Mouse (Mus musculus) urinary bladder, postnatal 14 days (tissue): ENCODE results near the gene Wnk2.
"Not testable (repeated sequence)": the region's sequence is repeated elsewhere in the genome, so short reads cannot be mapped to it uniquely, and the experiment has no call there.

Source experiments
- DNase-seq: peaks from one replicate; pipeline ENCODE4 v3.0.0; 2021; ENCODE audit warnings: low spot score

Gene Wnk2

DNA sequence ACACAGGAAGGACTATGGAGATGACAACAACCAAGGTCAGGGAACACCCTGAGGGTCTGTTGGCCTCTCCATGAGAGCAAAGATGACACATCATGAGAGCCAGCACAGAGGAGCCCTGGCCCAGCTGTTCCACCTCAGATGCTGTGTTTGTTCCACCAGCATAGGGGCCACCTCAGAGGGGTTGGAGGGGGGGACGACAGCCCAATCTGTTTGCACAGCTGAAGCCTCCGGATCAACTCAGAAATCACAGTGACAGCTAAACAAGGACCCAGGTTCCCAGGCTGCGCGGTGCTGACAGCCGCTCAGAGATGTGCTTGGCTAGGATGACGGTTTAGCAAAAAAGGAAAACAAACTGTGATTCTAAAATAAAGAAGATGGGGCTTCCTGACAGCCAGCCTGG is 53.1 kb downstream of the Wnk2 start:
- no peak for DNase-seq

DNA sequence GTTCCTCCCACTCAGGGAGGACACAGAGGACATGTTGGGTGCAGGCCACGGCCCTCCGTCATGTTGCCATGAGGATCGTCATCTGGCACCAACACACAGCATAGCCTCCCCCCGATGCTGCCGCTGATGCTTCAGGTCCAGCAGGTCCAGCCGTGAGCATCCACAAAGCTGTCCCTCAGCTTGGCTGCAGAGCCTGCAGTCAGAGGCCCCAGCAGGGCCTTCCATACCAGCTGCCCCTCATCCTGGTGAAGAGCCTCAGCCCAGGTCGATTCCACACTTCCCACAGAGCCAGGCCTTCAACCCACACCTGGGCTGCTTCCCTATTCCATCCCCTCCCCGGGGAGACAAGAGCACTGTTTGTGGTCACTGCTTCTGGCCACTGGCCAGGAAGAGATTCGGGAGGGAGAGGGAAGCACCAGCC is 54.3 kb downstream of the Wnk2 start:
- DNase-seq, result peak; percentile 20

DNA sequence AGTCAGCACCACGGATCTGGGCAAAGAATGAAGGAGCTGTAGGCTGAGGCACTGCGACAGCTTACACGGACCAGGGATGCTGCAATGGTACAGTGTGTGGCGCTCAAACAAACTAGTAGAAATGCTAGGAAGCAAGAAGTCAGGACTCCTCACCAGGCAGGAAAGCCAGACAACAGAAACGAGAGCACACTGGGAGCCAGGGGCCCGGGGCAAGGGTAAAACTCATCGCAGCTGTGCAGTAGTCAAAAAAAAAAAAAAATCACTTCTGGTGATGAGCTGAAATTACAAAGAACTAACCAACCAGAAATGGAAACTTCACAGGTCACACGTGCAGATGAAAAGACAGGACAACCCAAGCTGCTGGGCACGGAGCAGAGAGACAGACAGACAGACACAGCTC is 55.2 kb downstream of the Wnk2 start:
- no peak for DNase-seq

DNA sequence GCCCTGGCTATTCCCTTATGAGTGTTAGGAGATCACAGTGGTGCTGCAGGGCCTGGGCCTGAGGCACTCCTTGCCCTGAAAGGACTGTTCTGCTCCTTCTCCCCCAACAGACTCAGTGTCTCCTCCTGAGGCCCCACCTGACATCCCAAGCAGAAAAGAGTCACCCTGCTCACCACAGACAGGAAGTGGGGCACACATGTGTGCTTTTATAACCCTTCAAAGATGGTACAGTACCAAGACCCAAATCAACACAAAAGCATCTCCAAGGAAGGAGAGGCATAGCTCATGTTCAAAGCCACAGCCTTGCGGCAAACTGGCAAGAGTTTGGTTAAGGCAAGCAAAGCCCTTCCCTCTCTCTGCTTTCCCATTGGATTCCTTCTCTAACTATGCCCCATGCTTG is 57.6 kb downstream of the Wnk2 start:
- no peak for DNase-seq

DNA sequence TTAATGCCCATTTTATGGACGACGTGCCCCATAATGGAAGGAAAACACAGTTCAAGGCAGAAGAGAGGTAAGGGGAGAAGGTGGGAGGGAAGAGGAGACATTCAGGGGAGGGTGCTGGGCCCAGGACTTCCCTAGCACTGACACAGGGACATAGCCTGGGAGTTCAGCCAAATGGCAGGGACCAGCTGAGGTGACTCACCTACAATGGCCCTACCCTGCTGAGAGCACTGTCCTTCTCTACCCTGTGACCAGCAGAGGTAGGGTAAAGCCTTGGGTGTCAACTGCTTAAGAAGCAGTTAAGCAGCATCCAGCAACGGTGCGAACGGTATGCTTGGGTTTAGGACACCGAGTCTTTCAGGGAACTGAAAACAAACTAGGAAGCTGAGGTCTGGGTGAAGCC is 58.9 kb downstream of the Wnk2 start:
- DNase-seq, result no peak

DNA sequence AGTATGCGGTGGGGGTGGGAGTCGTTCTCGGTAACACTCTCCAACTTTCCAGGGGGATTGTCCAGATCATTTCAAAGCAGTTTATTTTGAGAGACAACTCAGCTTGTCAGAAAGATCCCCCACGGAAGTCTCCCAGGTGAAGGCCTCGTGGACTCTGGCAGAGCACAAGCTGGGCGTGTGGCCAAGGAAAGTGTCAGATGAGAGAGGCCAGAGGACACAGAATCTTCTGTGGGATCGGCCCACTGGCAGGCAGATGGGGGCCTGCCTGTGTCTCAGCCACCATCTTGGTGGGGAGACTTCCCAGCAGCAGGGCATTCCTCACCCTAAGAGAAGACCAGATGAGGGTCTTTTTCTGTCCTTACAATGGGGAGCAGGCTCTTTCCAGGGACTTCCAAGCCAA is 60.4 kb downstream of the Wnk2 start:
- no peak for DNase-seq

DNA sequence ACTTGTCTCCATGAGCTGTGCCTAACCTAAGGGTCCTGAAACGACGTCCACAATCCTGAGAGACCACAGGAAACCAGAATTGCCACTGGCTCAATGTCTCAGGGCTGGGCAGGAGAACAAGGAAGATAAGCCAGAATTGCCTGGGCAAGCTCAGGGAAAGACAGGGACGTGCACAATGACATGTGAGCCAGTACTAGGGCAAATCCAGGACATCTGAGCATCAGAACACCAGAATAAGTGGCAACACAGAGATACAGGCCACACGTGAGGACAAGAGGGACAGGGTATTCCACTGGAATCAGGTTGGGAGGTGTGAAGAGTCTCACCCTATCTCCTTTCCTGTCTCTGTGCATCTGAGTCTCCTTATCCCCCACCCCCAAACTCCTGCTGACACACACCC is 61.4 kb downstream of the Wnk2 start:
- DNase-seq, result no peak

DNA sequence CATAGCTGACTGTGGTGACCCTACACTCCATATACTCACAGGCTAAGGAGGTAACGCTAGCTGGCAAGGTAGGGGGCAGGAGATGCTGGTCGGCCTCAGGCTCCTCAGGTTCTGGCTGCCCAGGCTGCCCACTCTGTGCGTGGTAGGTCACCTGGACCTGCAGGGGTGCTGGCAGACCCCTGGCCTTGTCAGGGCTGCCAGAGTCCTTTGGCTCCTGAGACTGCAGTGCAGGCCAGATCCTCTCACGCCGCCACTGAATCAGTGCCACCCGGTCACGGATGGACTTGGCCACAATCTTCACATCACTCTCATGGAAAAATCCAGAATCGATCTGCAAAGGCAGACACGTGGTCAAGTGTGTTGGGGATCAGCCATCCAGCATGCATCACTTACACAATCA is 62.6 kb downstream of the Wnk2 start:
- DNase-seq, result no peak

DNA sequence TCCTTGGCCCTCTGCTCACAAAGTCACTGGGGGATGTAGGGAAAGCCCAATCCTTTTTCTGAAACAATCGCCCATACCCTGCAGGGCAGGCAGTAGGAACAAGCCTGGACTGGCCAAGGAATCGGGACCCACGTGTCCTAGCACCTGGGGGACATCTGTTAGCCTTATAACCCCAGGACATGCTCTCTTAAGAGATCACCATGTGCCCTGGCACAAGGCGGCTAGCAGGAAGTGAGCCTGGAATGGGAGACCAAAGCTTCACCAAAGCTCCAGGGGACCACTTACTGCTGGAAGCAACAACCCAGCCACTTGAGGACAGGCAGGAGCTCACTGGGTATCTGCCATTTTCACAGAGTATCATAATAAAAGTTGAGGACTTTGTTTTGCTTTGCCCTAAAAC is 63.0 kb downstream of the Wnk2 start:
- no peak for DNase-seq

DNA sequence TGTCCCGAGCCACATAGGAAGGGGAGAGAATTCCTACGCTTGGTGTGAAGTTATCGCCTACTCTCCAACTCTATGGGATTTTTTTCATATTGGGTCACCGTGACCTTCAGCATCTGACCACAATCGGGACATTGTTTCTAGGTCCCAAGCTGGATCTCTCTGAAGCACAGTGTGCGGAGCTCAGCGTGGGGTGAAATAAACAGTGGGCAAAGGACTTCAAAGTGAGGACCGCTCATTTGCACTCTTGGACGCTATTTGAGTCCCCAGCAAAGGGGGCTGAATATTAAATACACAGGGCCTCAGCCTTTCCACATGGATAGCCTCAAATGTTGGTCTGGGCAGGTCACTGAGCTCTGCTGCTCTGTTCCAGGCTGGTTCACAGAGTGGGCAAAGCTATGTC is 63.9 kb downstream of the Wnk2 start:
- no peak for DNase-seq

DNA sequence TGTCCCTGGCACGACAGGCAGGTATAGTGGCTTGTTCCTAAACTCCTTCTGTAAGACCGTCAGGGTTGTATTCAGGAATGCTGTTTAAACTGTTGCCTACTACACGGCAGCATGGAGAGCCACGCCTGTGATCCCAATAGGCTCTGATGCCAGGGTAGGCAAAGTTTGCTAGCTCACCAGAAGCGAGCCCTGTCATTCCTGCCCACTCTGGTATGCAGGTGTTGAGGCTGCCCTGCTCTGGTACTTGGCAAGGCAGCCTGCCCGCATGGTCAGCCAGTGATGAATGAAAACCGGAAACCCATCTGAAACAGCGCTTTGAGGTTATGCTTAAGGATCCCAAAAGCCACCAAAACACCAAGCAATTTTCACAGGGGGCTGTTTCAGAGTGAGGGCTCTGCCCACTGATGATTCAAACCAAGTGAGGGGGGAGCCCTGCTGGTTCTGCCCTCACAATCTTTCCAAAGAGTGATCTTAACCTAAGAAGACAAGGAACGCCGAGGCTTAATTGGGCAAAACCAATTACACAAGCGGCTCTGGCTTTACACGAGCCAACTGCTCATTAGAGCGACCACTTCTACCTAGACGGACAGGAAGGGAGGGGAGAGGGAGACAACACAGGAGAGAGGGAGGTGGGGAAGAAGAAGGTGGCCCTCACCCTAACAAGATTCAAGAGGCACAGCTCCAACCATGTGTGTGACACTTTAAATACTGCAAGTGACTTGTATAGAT is 65.5 kb downstream of the Wnk2 start:
- DNase-seq, result no peak

DNA sequence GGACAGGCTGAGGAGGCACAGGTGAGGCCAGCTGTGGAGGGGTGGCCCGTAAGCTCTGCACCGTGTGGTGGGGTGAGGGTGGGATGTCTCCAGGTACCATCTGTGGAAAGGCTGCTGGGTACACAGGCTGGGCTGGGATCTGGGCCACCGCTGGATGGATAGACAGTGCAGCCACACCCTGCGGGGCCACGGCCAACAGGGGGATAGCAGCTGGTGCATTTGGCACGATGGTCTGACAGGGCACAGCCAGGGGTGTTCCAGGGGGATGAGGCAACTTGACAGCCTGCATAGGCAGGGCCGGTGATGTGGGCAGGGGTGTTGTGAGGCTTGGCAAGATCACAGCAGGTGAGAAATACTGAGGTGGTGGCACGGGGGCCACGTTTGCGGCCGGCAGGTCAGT is 71.6 kb downstream of the Wnk2 start:
- DNase-seq, result no peak

DNA sequence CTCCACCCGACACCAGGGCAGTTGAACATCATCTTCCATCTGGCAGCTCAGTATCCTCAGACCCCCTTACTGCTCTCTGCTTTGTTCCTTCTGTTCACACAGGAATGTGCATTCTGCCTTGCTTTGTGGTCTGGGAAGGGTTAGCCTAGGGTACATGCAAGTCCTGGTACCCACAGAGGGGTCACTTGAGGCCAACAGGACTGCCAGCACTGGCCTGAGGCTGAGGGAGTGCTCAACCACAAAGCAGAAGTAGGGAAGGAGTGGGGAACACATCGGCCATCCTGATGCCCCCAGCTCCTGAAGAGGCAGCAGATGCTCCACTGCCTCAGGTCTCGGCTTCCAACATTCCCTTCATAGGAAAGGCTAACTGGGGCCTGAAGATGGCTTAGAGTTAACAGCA is 72.4 kb downstream of the Wnk2 start:
- DNase-seq, result no peak

DNA sequence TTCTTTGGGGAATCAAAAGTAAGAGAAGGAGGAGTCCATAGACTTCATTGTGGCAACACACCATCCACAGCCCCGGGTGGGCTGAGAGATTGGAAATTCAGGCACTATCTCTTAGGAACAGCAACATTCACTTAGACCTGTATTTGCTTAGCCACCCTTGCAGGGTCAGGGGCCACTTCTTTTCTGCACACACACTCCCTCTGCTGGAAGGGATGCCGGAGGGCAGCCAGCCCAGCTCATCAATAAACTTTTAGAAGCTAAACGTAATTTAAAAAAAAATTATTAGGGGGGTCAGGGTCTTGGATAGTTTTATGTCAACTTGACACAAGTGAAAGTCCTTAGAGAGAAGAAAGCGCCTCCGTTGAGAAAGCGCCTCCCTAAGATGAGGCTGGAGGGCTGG is 74.5 kb downstream of the Wnk2 start:
- DNase-seq, result no peak

DNA sequence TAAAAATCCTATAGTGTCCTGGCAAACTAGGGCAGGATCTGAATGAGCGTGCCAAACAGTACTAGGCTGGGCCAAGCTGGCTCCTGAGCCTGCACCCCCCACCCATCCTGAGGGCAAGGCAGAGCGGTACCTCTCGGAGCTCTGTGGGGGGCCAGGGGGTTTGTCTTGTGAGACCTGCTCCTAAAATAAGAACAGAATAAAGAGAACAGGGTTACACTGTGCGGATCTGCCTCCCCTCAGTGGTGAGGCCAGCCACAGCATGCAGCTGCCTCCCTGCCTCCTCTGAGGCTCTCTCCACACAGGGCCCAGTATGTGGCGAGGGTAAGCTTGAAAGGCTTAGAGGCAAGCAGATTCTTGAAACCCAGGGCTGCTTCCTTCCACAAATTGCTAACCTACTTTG is 76.0 kb downstream of the Wnk2 start:
- DNase-seq, result no peak

DNA sequence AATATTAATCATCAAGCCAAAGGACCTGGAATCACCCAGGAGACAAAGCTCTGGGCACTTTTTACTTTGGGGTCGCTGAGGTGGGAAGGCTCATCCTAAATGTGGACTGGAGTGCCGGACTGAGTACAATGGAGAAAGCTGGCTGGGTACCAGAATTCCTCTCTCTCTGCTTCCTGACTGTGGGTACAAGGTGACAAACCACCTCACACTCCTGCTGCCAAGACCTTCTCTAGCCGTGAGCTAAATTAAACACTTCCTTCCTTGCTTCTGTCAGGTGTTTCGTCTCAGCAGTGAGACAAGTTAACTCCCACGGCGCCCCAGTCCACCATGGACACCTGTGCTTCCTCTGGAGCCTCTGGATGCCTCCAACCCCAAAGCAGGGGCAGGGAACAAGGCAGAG is 77.8 kb downstream of the Wnk2 start:
- no peak for DNase-seq

DNA sequence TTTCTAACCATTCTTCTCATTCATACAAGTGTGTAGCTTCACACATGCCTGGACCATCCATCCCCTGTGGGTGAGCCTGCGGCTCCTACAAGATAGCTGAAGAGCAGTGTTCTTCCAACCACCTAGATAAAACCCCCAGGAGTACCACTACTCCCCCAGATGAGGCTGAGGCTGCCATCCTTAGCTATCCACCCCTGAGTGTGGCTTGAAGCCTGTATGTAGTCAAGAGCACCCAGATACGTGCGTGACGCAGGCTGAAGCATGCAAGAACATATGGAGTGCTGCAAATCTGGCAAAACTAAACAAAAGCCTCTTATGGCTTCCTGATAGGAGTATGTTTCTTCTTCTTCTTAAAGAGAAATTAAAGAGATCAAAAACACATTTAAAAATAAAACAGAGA is 78.4 kb downstream of the Wnk2 start:
- no peak for DNase-seq

DNA sequence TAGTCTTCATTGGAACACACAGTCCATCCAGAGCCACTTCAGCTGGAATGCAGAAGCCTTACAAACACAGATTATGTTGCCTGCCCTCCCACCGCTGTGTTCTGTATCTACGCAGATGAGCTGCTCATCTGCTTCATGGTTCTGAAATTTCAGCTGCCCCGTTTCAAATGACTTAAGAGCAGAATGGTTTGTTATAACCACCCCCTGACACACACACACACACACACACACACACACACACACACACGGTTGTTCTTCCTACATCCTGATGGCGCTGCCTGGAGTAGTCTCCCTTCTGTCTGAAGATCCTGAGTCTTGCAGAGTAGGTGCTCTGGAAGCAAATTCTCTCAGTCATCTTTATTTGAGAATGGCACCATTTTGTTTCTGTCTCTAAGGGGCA is 83.6 kb downstream of the Wnk2 start:
- no peak for DNase-seq

DNA sequence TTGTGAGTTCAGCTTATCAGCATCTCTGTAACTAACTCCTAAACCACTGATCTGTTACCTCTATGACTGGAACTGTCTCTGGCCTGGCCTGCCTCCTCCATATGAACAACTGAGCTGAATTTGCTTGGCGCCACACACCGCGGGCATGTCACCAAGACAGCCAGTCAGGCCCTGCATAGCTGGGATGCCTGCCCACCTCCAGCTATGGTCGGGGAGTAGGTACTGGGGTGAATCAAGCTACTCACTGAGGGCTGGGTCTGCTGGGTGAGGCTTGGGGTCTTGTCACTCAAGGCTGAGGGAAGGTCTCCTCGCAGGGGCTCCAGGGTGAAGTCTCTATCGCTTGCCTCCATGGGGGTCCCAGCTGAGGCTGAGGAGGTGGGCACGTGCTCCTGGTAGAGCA is 87.4 kb downstream of the Wnk2 start:
- DNase-seq, result no peak

DNA sequence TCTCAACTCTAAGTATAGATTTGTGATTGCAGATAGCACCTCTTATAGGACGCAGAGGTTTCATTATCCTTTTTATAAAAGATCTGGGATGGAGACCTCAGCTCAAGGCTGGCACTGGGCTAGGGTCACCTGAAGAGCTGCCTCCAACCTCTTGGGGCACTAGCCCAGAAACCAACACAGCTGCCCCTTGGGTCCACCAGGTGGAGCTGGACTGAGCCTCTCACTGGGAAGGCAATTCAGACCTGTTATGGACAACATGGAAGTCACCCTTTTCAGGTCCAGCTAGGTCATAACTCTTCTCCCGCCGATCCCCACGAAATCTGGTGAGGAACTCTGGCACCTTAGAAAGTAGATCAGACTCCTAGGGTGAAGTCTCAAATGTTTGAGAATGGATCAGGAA is 89.3 kb downstream of the Wnk2 start:
- peak; percentile 50 for DNase-seq

DNA sequence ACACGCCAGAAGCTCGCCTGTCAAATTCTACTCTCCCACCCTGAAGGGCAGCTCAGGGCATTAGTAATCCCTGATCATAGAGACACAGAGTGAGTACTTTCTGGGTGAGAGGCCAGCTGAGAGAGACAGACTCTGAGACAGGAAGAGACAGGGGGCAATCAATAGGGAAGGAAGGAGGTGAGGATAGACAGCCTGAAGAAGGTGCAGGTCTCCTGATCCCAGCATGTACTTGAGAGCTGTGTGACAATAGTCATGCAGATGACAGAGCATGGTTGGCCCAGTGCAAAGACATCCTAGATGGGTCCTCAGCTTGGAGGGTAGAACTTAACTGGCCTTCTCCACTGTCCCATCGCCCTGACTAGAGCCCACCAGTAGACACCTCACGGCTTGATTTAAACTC is 91.5 kb downstream of the Wnk2 start:
- no peak for DNase-seq

DNA sequence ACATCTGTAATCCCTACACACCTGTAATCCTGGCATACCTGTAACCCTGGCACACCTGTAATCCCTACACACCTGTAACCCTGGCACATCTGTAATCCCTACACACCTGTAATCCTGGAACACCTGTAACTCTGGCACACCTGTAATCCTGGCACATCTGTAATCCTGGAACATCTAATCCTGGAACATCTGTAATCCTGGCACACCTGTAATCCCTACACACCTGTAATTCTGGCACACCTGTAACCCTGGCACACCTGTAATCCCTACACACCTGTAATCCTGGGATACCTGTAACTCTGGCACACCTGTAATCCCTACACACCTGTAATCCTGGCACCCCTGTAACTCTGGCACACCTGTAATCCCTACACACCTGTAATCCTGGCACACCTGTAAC is 93.1 kb downstream of the Wnk2 start:
- DNase-seq, result not testable (repeated sequence)

DNA sequence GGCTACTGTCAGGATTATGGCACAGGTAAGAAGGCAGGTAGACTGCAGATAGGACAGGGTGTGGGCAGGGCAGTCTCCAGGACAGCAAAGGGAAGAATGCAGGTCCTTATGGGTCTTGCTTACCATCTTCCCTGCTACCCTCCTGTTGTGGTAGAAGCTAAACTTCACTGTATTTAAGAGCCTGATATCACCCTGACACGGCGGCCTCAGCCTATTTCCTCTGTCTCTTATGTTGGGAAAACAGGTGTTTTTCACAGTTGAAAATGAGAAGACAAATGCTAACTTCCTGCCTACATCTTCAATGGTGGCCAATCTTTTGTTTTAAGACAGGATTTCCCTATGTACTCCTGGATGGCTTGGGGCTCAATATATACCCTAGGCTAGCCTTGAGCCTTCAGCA is 94.5 kb downstream of the Wnk2 start:
- DNase-seq, result no peak

DNA sequence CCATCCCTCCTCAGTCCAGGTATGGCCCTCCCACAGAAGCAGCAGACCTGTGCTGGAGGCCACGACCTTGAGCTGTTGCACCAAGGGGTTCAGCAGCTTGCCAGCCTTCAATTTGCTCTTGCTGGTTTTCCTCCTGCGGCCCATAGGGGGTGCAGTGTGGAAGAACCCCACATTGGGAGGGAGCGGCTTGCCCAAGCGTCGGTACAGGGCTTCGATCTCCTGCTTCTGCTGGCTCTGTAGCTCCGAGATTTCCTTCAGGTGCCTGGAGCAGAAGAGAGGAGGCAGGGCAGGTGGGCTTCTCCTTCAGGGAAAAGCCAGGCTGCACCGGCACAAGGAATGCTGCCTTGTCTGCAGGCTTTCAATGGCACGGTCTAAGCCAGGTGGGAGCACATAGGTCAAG is 95.3 kb downstream of the Wnk2 start:
- DNase-seq, result peak; percentile 11

DNA sequence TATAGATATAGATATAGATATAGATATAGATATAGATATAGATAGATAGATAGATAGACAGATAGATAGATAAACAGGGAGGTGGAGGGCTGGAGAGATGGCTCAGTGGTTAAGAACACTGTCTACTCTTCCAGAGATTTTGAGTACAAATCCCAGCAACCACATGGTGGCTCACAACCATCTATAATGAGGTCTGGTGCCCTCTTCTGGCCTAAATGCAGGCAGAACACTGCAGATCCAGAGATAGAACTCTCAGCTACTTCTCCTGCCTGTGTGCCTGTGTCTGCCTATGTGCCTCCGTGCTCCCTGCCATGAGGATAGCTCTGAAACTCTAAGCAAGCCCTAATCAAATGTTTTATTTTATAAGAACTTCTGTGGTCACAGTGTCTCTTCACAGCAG is 100.4 kb downstream of the Wnk2 start:
- no peak for DNase-seq
